Mouse (Mus musculus) embryonic facial prominence, embryonic 11.5 days (tissue): ENCODE measurements around the gene Arhgef7. TPM values are rescaled to one million over a fixed set of nuclear protein-coding genes. Genes with fewer than 3 reads are reported as not detected.
"Not testable (repeated sequence)": the region's sequence is repeated elsewhere in the genome, so short reads cannot be mapped to it uniquely, and the experiment has no call there.

Experiments used
- ATAC-seq: fragments of 200-750 bp; cut with Nextera tagmentation; replicated peaks from 2 replicates; pipeline ENCODE4 v1.8.0; 2017; ENCODE audit warnings: low read depth; ENCODE audit not compliant: insufficient number of reproducible peaks, low FRiP score, low TSS enrichment
- DNase-seq: peaks from one replicate; pipeline ENCODE4 v3.0.0-alpha.2; 2015; ENCODE audit warnings: low spot score
- H3K27ac ChIP-seq: fragments of 300-500 bp; sonication (generic); replicated peaks from 2 replicates; pipeline ENCODE4 v1.5.1; 2014; ENCODE audit warnings: mild to moderate bottlenecking, low read depth, low read length, control low read depth
- H3K27me3 ChIP-seq: fragments of 300-500 bp; sonication (generic); 2 replicates; pipeline ENCODE4 v1.6.1; 2014; ENCODE audit warnings: mild to moderate bottlenecking, low read length, moderate library complexity, mixed read lengths; ENCODE audit not compliant: control insufficient read depth, insufficient read depth
- H3K36me3 ChIP-seq: fragments of 300-500 bp; sonication (generic); replicated peaks from 2 replicates; pipeline ENCODE4 v1.6.1; 2014; ENCODE audit warnings: low read depth, mild to moderate bottlenecking, low read length, moderate library complexity, mixed read lengths; ENCODE audit not compliant: control insufficient read depth, insufficient read depth
- H3K4me1 ChIP-seq: fragments of 300-500 bp; sonication (generic); 2 replicates; pipeline ENCODE4 v1.6.1; 2014; ENCODE audit warnings: low read length, mixed read lengths; ENCODE audit not compliant: control insufficient read depth, insufficient read depth
- H3K4me2 ChIP-seq: fragments of 300-500 bp; sonication (generic); 2 replicates; pipeline ENCODE4 v1.6.1; 2014; ENCODE audit warnings: low read depth, mild to moderate bottlenecking, control low read depth, low read length, moderate library complexity
- H3K4me3 ChIP-seq: fragments of 300-500 bp; sonication (generic); 2 replicates; pipeline ENCODE4 v1.5.1; 2014; ENCODE audit warnings: low read depth, low read length, control low read depth
- H3K9ac ChIP-seq: fragments of 300-500 bp; sonication (generic); replicated peaks from 2 replicates; pipeline ENCODE4 v1.6.1; 2014; ENCODE audit warnings: mild to moderate bottlenecking, control low read depth, low read length
- H3K9me3 ChIP-seq: fragments of 300-500 bp; sonication (generic); replicated peaks from 2 replicates; pipeline ENCODE4 v1.6.1; 2016; ENCODE audit warnings: mild to moderate bottlenecking, low read length, inconsistent platforms, mixed read lengths; ENCODE audit not compliant: control insufficient read depth
- WGBS: fragments of 180-500 bp; shearing (Covaris S2); extraction: QIAGEN DNeasy Blood & Tissue Kit; methylation state at CpG from one replicate; pipeline ENCODE4 v1.1.7; 2014; 5-methylcytosine and 5-hydroxymethylcytosine counted together
- polyA plus RNA-seq: library from polyadenylated mRNA; unstranded; fragments of >200 nt; fragmentation: Nextera tagmentation; extraction: Ambion mirVana; gene quantifications from 2 replicates; pipeline ENCODE4 v1.2.1, GENCODE M21; 2014

Arhgef7 gene
- polyA plus RNA-seq, 1 experiment from 2014 or later: 45.5 TPM

DNA sequence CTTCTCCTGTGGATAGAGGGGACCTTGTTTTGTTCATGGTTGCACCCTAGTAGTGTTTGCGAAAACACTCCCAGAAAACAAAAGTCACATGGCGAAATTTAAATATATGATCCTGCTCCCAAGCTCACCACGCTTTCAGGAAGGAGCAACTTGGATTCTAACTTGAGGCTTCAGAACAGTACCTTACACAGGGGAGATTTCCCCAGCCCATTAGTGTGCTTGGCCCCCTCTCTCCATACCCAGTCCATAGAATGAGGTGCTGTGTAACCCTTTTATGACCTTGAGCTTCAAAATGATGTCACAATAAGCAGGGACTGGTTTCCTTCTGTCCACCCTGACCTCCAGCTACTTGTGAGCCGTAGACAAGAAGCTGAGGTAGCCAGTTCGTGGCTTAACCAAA lies 112.7 kb downstream of the Arhgef7 start, which contains the start of gene Tex29:
Tex29 (plus strand) TSS at position 301 of the 400 bp plus-strand sequence.
- H3K4me1 ChIP-seq: no peaks in the 10 kb centered on the region
- DNase-seq (no peak), ATAC-seq (no peak)
- 85% methylated on average over 5 of the region's 5 CpGs for WGBS
- no peak within 1 kb of the TSS for H3K4me2 ChIP-seq
- H3K9ac ChIP-seq: no peak within 1 kb of the TSS
- H3K9me3 ChIP-seq: no peaks in the 10 kb centered on the region
- H3K36me3 ChIP-seq: no peaks in the 10 kb centered on the region
- no peaks in the 10 kb centered on the region for H3K27me3 ChIP-seq
- H3K4me3 ChIP-seq: no peak within 1 kb of the TSS
- no peak within 1 kb of the TSS for H3K27ac ChIP-seq

DNA sequence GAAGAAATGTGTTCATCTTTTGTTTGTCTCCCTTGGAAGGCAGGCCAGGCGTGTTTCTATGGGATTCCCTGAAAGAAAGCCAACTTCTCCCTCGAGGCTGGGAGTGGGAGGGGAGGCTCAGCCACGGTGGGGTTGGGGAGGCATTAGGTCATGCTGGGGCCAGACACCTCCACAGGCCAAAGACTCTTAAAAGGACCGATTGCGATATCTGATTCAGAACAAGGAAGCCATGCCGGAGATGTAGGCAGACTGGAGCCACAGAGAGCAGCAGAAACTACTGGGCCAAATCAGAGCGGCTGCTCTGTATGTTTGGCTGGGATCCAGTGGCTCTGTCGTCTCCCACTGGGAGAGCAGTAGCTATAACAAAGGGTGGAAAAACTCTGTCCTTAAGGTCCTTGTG lies 114.0 kb downstream of the Arhgef7 start:
- 48% methylated on average over 8 of the region's 8 CpGs for WGBS
- no peak overlapping the region for H3K27ac ChIP-seq

DNA sequence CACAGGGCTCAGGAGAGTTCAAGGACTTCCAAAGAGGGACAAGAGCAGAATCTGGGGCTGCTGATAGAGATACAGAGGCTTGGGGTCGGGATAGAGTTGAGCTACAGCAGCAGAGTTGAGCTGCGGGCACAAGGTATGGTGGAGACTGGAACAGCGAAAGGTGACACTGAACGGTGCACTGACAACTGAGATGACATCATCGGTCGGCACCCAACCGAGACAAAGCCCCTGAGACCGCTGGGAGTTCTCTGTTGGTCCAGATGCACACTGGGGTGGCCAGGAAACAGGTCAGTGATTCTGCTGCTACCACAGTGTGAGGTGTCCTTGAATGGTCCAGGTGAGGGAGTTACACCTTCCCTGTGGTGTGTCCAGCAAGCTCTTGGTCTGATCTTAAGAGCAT lies 115.2 kb downstream of the Arhgef7 start:
- no peak for DNase-seq
- no peaks in the 10 kb centered on the region for H3K9me3 ChIP-seq
- H3K27me3 ChIP-seq: no peaks in the 10 kb centered on the region
- WGBS: 82% methylated on average over 8 of the region's 8 CpGs
- H3K9ac ChIP-seq: no peak overlapping the region
- no peaks in the 10 kb centered on the region for H3K36me3 ChIP-seq
- no peaks in the 10 kb centered on the region for H3K4me1 ChIP-seq
- no peak for ATAC-seq
- H3K4me2 ChIP-seq: no peak overlapping the region
- no peak overlapping the region for H3K27ac ChIP-seq
- no peak overlapping the region for H3K4me3 ChIP-seq

More for the DNA sequence above, 114.0 kb downstream of the Arhgef7 start:
- Histone ChIP-seq H3K4me2 (no peak overlapping the region), H3K9ac (no peak overlapping the region), H3K4me1 (no peaks in the 10 kb centered on the region), H3K9me3 (no peaks in the 10 kb centered on the region), H3K4me3 (no peak overlapping the region), H3K27me3 (no peaks in the 10 kb centered on the region), H3K36me3 (no peaks in the 10 kb centered on the region)
- ATAC-seq: no peak
- DNase-seq: no peak

DNA sequence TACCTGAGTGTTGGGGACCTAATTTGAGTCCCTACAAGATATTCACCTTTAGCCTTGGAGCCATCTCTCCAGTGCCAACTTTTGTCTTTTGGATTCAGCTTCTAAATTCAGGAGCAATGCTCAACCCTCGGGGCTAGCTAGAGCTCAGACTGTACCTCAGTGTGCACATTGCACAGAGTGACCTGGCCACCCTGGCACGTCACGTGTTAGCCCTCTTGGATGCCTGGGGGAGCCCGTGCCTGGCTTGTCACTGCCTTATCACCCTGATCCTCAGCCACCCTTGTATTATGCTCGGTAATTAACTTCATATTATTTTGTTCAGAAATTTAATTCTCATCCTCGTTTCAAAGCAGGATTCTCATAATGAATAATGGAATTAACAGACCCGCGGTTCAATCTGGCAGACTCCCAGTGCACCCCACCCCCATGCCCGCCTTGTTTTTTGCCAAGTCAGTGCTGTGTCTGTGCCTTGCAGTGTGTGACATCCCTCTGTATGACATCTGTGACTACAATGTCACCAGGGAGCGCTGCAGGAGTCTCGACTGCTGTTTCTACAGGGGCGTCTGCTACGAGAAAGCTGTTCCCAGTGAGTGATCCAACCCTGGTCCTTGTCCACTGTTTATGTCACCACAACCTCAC lies 116.3 kb downstream of the Arhgef7 start:
- Histone ChIP-seq H3K27ac (no peak overlapping the region), H3K9me3 (no peaks in the 10 kb centered on the region), H3K27me3 (no peaks in the 10 kb centered on the region), H3K4me1 (no peaks in the 10 kb centered on the region), H3K4me3 (no peak overlapping the region), H3K4me2 (no peak overlapping the region), H3K36me3 (no peaks in the 10 kb centered on the region), H3K9ac (no peak overlapping the region)
- WGBS: 84% methylated on average over 13 of the region's 13 CpGs
- DNase-seq: no peak
- ATAC-seq: no peak

DNA sequence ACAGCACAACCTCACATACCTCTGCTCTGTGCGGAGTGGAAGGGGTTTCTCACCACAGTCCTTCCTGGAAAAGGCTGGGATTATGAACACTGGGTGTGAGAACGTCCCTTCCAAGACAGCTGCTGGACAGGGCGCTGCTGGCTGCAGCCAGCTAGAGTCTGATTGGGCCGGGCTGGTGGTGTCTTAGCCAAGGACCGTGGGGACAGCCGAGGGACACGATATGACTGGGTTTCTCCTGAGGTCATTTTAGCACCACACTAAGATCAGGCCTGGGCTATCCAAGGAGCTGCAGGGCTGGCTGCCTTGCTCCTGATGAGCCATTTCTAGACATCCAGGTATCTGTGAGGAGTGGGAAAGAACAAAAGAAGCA lies 116.8 kb downstream of the Arhgef7 start:
- Histone ChIP-seq H3K27me3 (no peaks in the 10 kb centered on the region), H3K27ac (no peak overlapping the region), H3K36me3 (no peaks in the 10 kb centered on the region), H3K4me1 (no peaks in the 10 kb centered on the region), H3K4me2 (no peak overlapping the region), H3K4me3 (no peak overlapping the region), H3K9ac (no peak overlapping the region), H3K9me3 (no peaks in the 10 kb centered on the region)
- ATAC-seq: no peak
- DNase-seq: no peak
- WGBS: 84% methylated on average over 7 of the region's 7 CpGs

DNA sequence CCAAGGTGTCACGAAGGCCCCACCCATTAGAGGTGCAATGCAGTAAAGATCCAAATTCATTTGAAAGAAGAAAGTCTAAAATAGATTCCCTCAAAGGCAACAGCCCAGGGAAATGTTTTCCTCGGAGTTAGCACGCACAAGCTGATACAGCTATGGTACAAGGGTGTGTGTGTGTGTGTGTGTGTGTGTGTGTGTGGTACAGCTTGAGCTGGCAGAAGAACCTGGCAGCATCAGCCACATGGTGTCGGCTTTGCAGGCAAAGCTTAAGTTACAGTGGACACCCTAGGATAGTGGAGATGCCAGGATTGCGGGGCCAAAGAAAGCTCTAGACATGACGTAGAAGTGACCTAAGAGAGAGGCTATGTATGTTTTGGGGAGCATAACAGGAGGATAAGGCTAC lies 119.3 kb downstream of the Arhgef7 start:
- no peak overlapping the region for H3K27ac ChIP-seq
- H3K9ac ChIP-seq: no peak overlapping the region
- no peak overlapping the region for H3K4me3 ChIP-seq
- no peaks in the 10 kb centered on the region for H3K9me3 ChIP-seq
- H3K4me1 ChIP-seq: no peaks in the 10 kb centered on the region
- WGBS: 93% methylated on average over 6 of the region's 6 CpGs
- DNase-seq (no peak), ATAC-seq (no peak)
- no peaks in the 10 kb centered on the region for H3K27me3 ChIP-seq
- H3K36me3 ChIP-seq: no peaks in the 10 kb centered on the region
- no peak overlapping the region for H3K4me2 ChIP-seq

DNA sequence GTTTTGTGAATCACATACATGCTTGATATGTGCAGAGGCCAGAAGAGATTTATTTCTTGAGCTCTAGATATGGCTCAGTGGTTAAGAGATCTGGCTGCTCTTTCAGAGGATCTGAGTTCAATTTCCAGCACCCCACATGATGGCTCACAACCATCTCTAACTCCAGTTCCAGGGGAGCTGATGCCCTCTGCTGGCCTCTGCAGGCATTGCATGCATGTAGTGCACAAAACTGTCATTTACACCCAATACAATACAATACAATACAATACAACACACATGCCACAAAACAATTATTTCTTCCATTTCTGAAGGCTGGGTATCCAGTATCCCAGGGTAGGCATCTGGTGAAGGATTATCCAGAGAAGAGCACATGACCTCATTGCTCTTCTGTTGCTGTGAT lies 140.3 kb downstream of the Arhgef7 start:
- Histone ChIP-seq H3K9ac (no peak overlapping the region), H3K27ac (no peak overlapping the region), H3K27me3 (no peaks in the 10 kb centered on the region), H3K4me1 (no peaks in the 10 kb centered on the region), H3K4me2 (no peak overlapping the region), H3K9me3 (no peaks in the 10 kb centered on the region), H3K4me3 (no peak overlapping the region), H3K36me3 (no peaks in the 10 kb centered on the region)
- DNase-seq (no peak), ATAC-seq (no peak)

DNA sequence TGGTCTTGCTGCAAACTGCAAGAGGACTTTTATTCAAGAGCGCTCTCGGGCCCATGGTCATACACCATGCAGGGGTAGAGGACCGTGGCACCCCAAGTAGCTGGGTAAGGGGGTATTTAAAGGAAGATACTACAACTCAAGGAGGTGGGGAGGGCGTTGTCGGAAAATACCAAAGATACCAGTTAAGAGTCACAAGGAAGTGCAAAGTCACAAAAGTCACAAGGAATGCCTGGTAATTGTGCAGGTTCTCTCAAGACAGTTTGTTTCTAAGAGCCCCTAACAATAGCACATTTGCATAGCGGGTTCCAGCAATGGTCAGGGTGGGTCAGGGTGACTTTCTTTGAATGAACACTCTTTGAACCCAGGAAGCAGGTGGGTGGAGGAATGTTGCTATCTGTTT lies 146.7 kb downstream of the Arhgef7 start:
- 89% methylated on average over 6 of the region's 6 CpGs for WGBS
- not testable (repeated sequence) for H3K4me1 ChIP-seq, DNase-seq, H3K9ac ChIP-seq, H3K4me3 ChIP-seq, H3K9me3 ChIP-seq, H3K27ac ChIP-seq, H3K36me3 ChIP-seq, H3K27me3 ChIP-seq, ATAC-seq, H3K4me2 ChIP-seq
